Mouse (Mus musculus): ENCODE results near the gene Igdcc3. TPM values are rescaled to one million over a fixed set of nuclear protein-coding genes. Genes with fewer than 3 reads are reported as not detected.

Igdcc3 gene
- polyA plus RNA-seq (2012; rRNA removed), result 1.2 and 1.4 TPM in 2 replicates
- 1.0 and 1.1 TPM in 2 replicates for polyA plus RNA-seq (2014; fragmentation: Nextera tagmentation; extraction: Ambion mirVana)

DNA sequence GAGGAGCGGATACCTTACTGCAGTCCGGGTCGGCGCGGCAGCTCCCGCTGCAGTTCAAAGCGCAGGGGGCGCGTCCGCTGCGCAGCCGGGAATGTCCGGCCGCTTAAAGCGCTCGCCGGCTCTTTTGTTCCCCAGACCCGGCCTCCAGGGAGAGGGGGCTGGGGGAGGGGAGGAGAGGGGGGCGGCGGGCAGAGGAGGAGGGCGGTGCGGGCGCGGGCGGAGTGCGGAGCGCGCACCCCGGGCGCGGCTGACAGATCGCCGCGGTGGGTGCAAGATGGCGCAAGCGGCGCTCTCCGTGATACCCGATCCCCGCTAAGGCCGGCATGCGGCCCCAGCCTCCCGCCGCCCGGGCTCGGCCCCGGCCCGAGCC lies at the start of gene Igdcc3:
Gene Igdcc3, plus strand, starts transcription at position 254 of the 370 bp plus-strand sequence.
- no peak within 1 kb of the TSS; the same call in 1 of the 2 replicates for H3K27ac ChIP-seq (replicated peaks; ENCODE audit: low read depth, low read length)
- 1% methylated on average over 17 of the region's 48 CpGs for WGBS
- no peaks in the 10 kb centered on the region for H3K9me3 ChIP-seq (ENCODE audit: control insufficient read depth, low read length)
- H3K9ac ChIP-seq (ENCODE audit: low read depth, low read length, severe bottlenecking), result peak within 1 kb of the TSS; percentile 70
- peaks cover 42% of the 10 kb centered on the region for H3K27me3 ChIP-seq (ENCODE audit: control insufficient read depth, insufficient read depth, low read length)
- 0 out of 2 replicates have a peak, but pooled peaks have one; percentile 14 for TF ChIP-seq POLR2A (IDR thresholded peaks at IDR 0.05; ENCODE audit: borderline replicate concordance, extremely low read depth, insufficient read depth, insufficient read length)
- H3K4me1 ChIP-seq (ENCODE audit: control insufficient read depth, insufficient read depth, low read length), result peaks cover 11% of the 10 kb centered on the region
- peak; percentile 64 for ATAC-seq (ENCODE audit: low FRiP score, low read depth)
- H3K4me2 ChIP-seq (replicated peaks; ENCODE audit: low read depth, low read length, severe bottlenecking), result peak within 1 kb of the TSS; percentile 96
- peak within 1 kb of the TSS; percentile 67 for H3K4me3 ChIP-seq (replicated peaks; ENCODE audit: low read length)
- H3K36me3 ChIP-seq (ENCODE audit: control insufficient read depth, insufficient read depth, low read length), result no peaks in the 10 kb centered on the region
- peak; percentile 32 for DNase-seq (ENCODE audit: low spot score)

- no peak overlapping the region for H3K4me2 ChIP-seq (replicated peaks; ENCODE audit: low read depth, low read length, severe bottlenecking)
- 0 out of 2 replicates have a peak overlapping the region, but pooled peaks have one; percentile 38 for H3K9ac ChIP-seq (ENCODE audit: low read depth, low read length, severe bottlenecking)
- H3K27ac ChIP-seq (replicated peaks; ENCODE audit: low read depth, low read length), result no peak overlapping the region
- H3K36me3 ChIP-seq (ENCODE audit: control insufficient read depth, insufficient read depth, low read length), result no peaks in the 10 kb centered on the region
- TF ChIP-seq POLR2A (IDR thresholded peaks at IDR 0.05; ENCODE audit: borderline replicate concordance, extremely low read depth, insufficient read depth, insufficient read length), result no peak
- peaks cover 9% of the 10 kb centered on the region; the same call in 1 of the 2 replicates for H3K4me1 ChIP-seq (ENCODE audit: control insufficient read depth, insufficient read depth, low read length)
- WGBS, result 33% methylated on average over 6 of the region's 6 CpGs
- no peaks in the 10 kb centered on the region for H3K27me3 ChIP-seq (ENCODE audit: control insufficient read depth, insufficient read depth, low read length)
- H3K9me3 ChIP-seq (ENCODE audit: control insufficient read depth, low read length), result no peaks in the 10 kb centered on the region
- no peak overlapping the region for H3K4me3 ChIP-seq (replicated peaks; ENCODE audit: low read length)
- DNase-seq (ENCODE audit: low spot score) (peak; percentile 81), ATAC-seq (ENCODE audit: low FRiP score, low read depth) (peak; percentile 81)
Observed at GRCm38 (mm10) chr9:65094237-65094636, 46.8 kb upstream of the Igdcc3 start.

- Histone ChIP-seq H3K9me3 (ENCODE audit: control insufficient read depth, low read length) (no peaks in the 10 kb centered on the region; the same call in 1 of the 2 replicates), H3K27ac (replicated peaks; ENCODE audit: low read depth, low read length) (peak within 1 kb of the TSS; percentile 86), H3K4me2 (replicated peaks; ENCODE audit: low read depth, low read length, severe bottlenecking) (peak within 1 kb of the TSS; percentile 92), H3K4me3 (replicated peaks; ENCODE audit: low read length) (peak within 1 kb of the TSS; percentile 86), H3K9ac (ENCODE audit: low read depth, low read length, severe bottlenecking) (peak within 1 kb of the TSS; percentile 80), H3K27me3 (ENCODE audit: control insufficient read depth, insufficient read depth, low read length) (no peaks in the 10 kb centered on the region), H3K4me1 (ENCODE audit: control insufficient read depth, insufficient read depth, low read length) (peaks cover 18% of the 10 kb centered on the region), H3K36me3 (ENCODE audit: control insufficient read depth, insufficient read depth, low read length) (no peaks in the 10 kb centered on the region)
- ATAC-seq (ENCODE audit: low FRiP score, low read depth) (peak; percentile 25; the same call in 1 of the 2 replicates), DNase-seq (ENCODE audit: low spot score) (no peak)
- no peak for TF ChIP-seq POLR2A (IDR thresholded peaks at IDR 0.05; ENCODE audit: borderline replicate concordance, extremely low read depth, insufficient read depth, insufficient read length)
- WGBS, result 1% methylated on average over 39 of the region's 76 CpGs
Observed at GRCm38 (mm10) chr9:65100991-65101685, 39.9 kb upstream of the Igdcc3 start, which contains the start of gene Igdcc4. TSS of gene Igdcc4 (plus strand) at chr9:65101486.

GRCm38 (mm10) chr9:65101686-65102376 lies 39.2 kb upstream of the Igdcc3 start:
- no peak for TF ChIP-seq POLR2A (IDR thresholded peaks at IDR 0.05; ENCODE audit: borderline replicate concordance, extremely low read depth, insufficient read depth, insufficient read length)
- H3K4me3 ChIP-seq (replicated peaks; ENCODE audit: low read length), result peak overlapping the region; percentile 86
- no peaks in the 10 kb centered on the region for H3K36me3 ChIP-seq (ENCODE audit: control insufficient read depth, insufficient read depth, low read length)
- H3K9me3 ChIP-seq (ENCODE audit: control insufficient read depth, low read length), result no peaks in the 10 kb centered on the region; the same call in 1 of the 2 replicates
- H3K27ac ChIP-seq (replicated peaks; ENCODE audit: low read depth, low read length), result peak overlapping the region; percentile 86
- peak overlapping the region; percentile 80 for H3K9ac ChIP-seq (ENCODE audit: low read depth, low read length, severe bottlenecking)
- H3K27me3 ChIP-seq (ENCODE audit: control insufficient read depth, insufficient read depth, low read length), result no peaks in the 10 kb centered on the region
- H3K4me2 ChIP-seq (replicated peaks; ENCODE audit: low read depth, low read length, severe bottlenecking), result peak overlapping the region; percentile 92
- peaks cover 18% of the 10 kb centered on the region for H3K4me1 ChIP-seq (ENCODE audit: control insufficient read depth, insufficient read depth, low read length)
- ATAC-seq (ENCODE audit: low FRiP score, low read depth) (peak; percentile 66), DNase-seq (ENCODE audit: low spot score) (peak; percentile 63)
- WGBS, result under 1% methylated on average over 30 of the region's 39 CpGs
